Mouse (Mus musculus) lung, adult 10 weeks (tissue): ENCODE data around the gene Fam174a. TPM values are rescaled to one million over a fixed set of nuclear protein-coding genes. Genes with fewer than 3 reads are reported as not detected.

Experiments used
- polyA plus RNA-seq: library from polyadenylated mRNA; stranded (reverse); fragments of 350-450 nt; fragmentation: Illumina TruSeq; extraction: RNeasy Lipid Tissue Mini Kit (QIAGEN cat#74804); gene quantifications from one replicate; pipeline ENCODE4 v1.2.3, GENCODE M21; 2014; ENCODE audit warnings: low read depth, low replicate concordance; ENCODE audit not compliant: insufficient read depth

The Fam174a gene
- polyA plus RNA-seq, result 37.6 TPM

DNA sequence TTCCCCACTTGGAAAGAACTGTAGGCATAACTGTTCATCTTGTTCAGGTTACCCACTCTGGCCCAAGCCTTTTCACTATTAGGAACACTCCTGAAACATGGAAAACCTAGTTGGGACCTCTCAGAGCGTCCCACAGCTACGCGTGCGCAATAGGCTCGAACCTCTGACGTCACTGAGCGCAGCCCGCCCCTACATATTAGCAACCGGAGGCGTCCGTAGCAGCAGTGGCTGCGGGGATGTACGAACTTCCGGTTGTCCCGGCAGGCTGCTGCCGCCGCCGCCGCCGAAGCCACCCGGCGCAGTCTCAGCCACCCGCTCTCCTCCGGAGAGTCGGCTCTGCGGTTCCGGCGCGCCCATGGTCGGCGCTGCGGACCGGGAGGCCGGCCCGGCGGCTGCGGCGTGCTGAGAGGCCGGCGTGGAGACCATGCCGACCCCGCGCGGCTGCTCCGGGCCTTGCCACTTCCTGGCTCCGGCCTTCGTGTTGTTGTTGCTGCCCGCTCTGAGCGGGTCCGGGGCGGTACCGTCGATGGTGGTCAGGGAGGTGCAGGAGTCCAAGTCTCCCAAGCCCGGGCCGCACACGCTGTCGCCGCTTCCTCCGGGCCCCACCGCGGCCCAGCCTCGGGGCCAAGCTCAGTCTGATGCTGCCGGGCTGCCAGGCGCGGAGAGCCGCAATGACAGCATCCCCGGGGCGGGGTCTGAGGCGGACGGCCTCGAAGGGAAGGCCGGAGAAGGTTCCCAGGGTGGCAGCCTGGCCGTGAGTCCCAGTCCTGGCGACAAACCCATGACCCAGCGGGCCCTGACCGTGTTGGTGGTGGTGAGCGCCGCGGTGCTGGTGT is at the start of gene Fam174a:
Fam174a (plus strand) TSS at position 231 of the 836 bp plus-strand sequence.

